Mouse (Mus musculus) heart, postnatal 0 days (tissue): ENCODE data around the gene Glrx5.

Experiments
- CTCF ChIP-seq: IDR thresholded peaks from 2 replicates; pipeline ENCODE4 v1.5.1; 2016; ENCODE audit warnings: antibody characterized with exemption, control low read depth, low read depth
- EP300 ChIP-seq: IDR thresholded peaks from 2 replicates; pipeline ENCODE4 v1.6.1; 2016; ENCODE audit warnings: antibody characterized with exemption, low read depth

- TF ChIP-seq EP300 (no peak), CTCF (no peak)
Measured at GRCm38 (mm10) chr12:104983476-104983875, 49.0 kb upstream of the Glrx5 start.
